20 mouse cellular contexts compared by ENCODE assay signal in the genomic region with DNA sequence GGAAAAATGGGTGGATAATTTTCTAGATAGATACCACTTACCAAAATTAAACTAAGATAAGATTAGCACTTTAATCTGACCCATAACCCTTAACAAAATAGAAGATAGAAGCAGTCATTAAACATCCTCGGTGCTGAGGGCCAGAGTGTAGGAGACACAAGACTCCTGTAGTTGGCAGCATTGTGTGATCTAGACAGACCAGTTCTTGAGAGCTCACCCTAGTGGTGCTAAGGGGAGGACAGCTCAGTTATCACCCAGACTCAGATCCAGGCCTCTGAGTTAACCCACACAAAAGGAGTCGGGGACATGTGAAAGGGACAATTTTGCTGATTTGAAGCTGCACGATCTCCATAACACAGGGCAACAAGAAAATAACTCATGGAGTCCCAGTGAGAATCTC.
DNase-seq lines count a peak whose midpoint lies in the region; ATAC-seq and TF ChIP-seq lines count a peak whose summit lies in the region.
"Had no signal": no experiment of that assay in that cellular context is flagged by ENCODE, and none has a peak within 500 bp of the region (broad histone marks: within the 10 kb centered on the region; RNA-seq: fewer than 3 reads in every experiment).

No protein-coding gene starts in this region.

- 84% methylated on average over 3 of the region's 3 CpGs for WGBS in hindbrain, postnatal 0 days
- 89% methylated on average over 3 of the region's 3 CpGs for WGBS in hindbrain, embryonic 16.5 days
- 84% methylated on average over 3 of the region's 3 CpGs for WGBS in intestine, embryonic 16.5 days

- no peak overlapping the region for H3K4me2 ChIP-seq in hindbrain, postnatal 0 days (ENCODE audit: low read depth, low read length)
- no peak overlapping the region for H3K4me2 ChIP-seq in hindbrain, embryonic 16.5 days (ENCODE audit: low read length)
- no peak overlapping the region for H3K4me2 ChIP-seq in intestine, embryonic 16.5 days (ENCODE audit: low read depth, low read length)
- H3K4me2 ChIP-seq: embryonic facial prominence, embryonic 13.5 days; forebrain, embryonic 12.5 days; heart, embryonic 13.5 days; hindbrain, embryonic 15.5 days had no signal

- TF ChIP-seq EP300 in ES-Bruce4 (IDR thresholded peaks at IDR 0.05; ENCODE audit: insufficient read depth, low read depth, low read length) = no peak

- no peaks in the 10 kb centered on the region for H3K36me3 ChIP-seq in hindbrain, postnatal 0 days (ENCODE audit: insufficient read depth, low read length)
- H3K36me3 ChIP-seq in hindbrain, embryonic 16.5 days (ENCODE audit: control insufficient read depth, insufficient read depth, low read length) = no peaks in the 10 kb centered on the region
- H3K36me3 ChIP-seq in ES-Bruce4 (ENCODE audit: control insufficient read depth, insufficient read depth, low read length, poor library complexity, severe bottlenecking) = no peaks in the 10 kb centered on the region
- H3K36me3 ChIP-seq in intestine, embryonic 16.5 days (ENCODE audit: control insufficient read depth, insufficient read depth, low read length) = no peaks in the 10 kb centered on the region
- H3K36me3 ChIP-seq: embryonic facial prominence, embryonic 13.5 days; forebrain, embryonic 12.5 days; heart, embryonic 13.5 days; hindbrain, embryonic 15.5 days had no signal

- H3K4me3 ChIP-seq in hindbrain, postnatal 0 days (ENCODE audit: low read length) = no peak overlapping the region
- H3K4me3 ChIP-seq in hindbrain, embryonic 16.5 days (ENCODE audit: low read length) = no peak overlapping the region
- H3K4me3 ChIP-seq in ES-Bruce4 (ENCODE audit: low read depth, low read length) = no peak overlapping the region
- no peak overlapping the region for H3K4me3 ChIP-seq in intestine, embryonic 16.5 days (ENCODE audit: low read length)
- H3K4me3 ChIP-seq: embryonic facial prominence, embryonic 13.5 days; forebrain, embryonic 12.5 days; heart, embryonic 13.5 days; hindbrain, embryonic 15.5 days had no signal

- no peaks in the 10 kb centered on the region for H3K9me3 ChIP-seq in hindbrain, postnatal 0 days (ENCODE audit: low read length)
- no peaks in the 10 kb centered on the region for H3K9me3 ChIP-seq in hindbrain, embryonic 16.5 days (ENCODE audit: control insufficient read depth, low read length)
- H3K9me3 ChIP-seq in ES-Bruce4 (replicated peaks; ENCODE audit: control insufficient read depth, insufficient read depth, low read length, poor library complexity, severe bottlenecking) = no peaks in the 10 kb centered on the region
- no peaks in the 10 kb centered on the region for H3K9me3 ChIP-seq in intestine, embryonic 16.5 days (ENCODE audit: control insufficient read depth, low read length)
- H3K9me3 ChIP-seq: embryonic facial prominence, embryonic 13.5 days; forebrain, embryonic 12.5 days; hindbrain, embryonic 15.5 days had no signal

- TF ChIP-seq POLR2A in ES-Bruce4 (IDR thresholded peaks at IDR 0.05; ENCODE audit: insufficient read depth, low read length) = no peak

- 0 out of 2 replicates have a peak, but pooled peaks have one; percentile 4 for TF ChIP-seq CTCF in hindbrain, postnatal 0 days (IDR thresholded peaks at IDR 0.05; ENCODE audit: low read depth)
- peak; percentile 33 for TF ChIP-seq CTCF in ES-Bruce4 (IDR thresholded peaks at IDR 0.05; ENCODE audit: low read depth, low read length)

- no peak overlapping the region for H3K9ac ChIP-seq in hindbrain, postnatal 0 days (replicated peaks; ENCODE audit: low read length)
- H3K9ac ChIP-seq in hindbrain, embryonic 16.5 days (ENCODE audit: low read depth, low read length) = no peak overlapping the region
- no peak overlapping the region for H3K9ac ChIP-seq in ES-Bruce4 (ENCODE audit: low read depth, poor library complexity, severe bottlenecking)
- H3K9ac ChIP-seq in intestine, embryonic 16.5 days (ENCODE audit: low read depth, low read length) = no peak overlapping the region
- H3K9ac ChIP-seq: embryonic facial prominence, embryonic 13.5 days; forebrain, embryonic 12.5 days; heart, embryonic 13.5 days; hindbrain, embryonic 15.5 days had no signal

- no peak overlapping the region for H3K27ac ChIP-seq in hindbrain, postnatal 0 days
- no peak overlapping the region for H3K27ac ChIP-seq in hindbrain, embryonic 16.5 days (ENCODE audit: low read depth, low read length)
- H3K27ac ChIP-seq in ES-Bruce4 (ENCODE audit: insufficient read depth, low read length) = no peak overlapping the region
- no peak overlapping the region for H3K27ac ChIP-seq in intestine, embryonic 16.5 days (ENCODE audit: low read length)
- H3K27ac ChIP-seq: embryonic facial prominence, embryonic 13.5 days; forebrain, embryonic 12.5 days; heart, embryonic 13.5 days; hindbrain, embryonic 15.5 days had no signal

- DNase-seq in hindbrain, postnatal 0 days (ENCODE audit: low spot score) = no peak
- peak; percentile 0 for DNase-seq in 416B (ENCODE audit: low read depth)
- DNase-seq in ZHBTc4 (ENCODE audit: low read depth, low spot score) = peak; percentile 42
- no peak for DNase-seq in gastrocnemius, adult 8-10 months (ENCODE audit: low spot score in 2 of 2)
- DNase-seq: adrenal gland, postnatal 10 days; cerebellum, adult 18-20 months; cerebellum, adult 9-11 months; cerebellum, postnatal 36 days; gastrocnemius, postnatal 25 days; heart, adult 11 months; heart, postnatal 36 days; kidney, adult 2 months had no signal

- ATAC-seq in hindbrain, postnatal 0 days = no peak
- no peak for ATAC-seq in hindbrain, embryonic 16.5 days
- ATAC-seq in intestine, embryonic 16.5 days = no peak
- ATAC-seq: forebrain, embryonic 16.5 days had no signal

- no peaks in the 10 kb centered on the region for H3K27me3 ChIP-seq in hindbrain, postnatal 0 days (ENCODE audit: insufficient read depth, low read length)
- no peaks in the 10 kb centered on the region for H3K27me3 ChIP-seq in hindbrain, embryonic 16.5 days (replicated peaks; ENCODE audit: control insufficient read depth, insufficient read depth, low read length)
- H3K27me3 ChIP-seq in ES-Bruce4 (ENCODE audit: control insufficient read depth, insufficient read depth, low read length, poor library complexity, severe bottlenecking) = no peaks in the 10 kb centered on the region
- H3K27me3 ChIP-seq in intestine, embryonic 16.5 days (replicated peaks; ENCODE audit: control insufficient read depth, insufficient read depth, low read length) = no peaks in the 10 kb centered on the region
- H3K27me3 ChIP-seq: embryonic facial prominence, embryonic 13.5 days; forebrain, embryonic 12.5 days; heart, embryonic 13.5 days; hindbrain, embryonic 15.5 days had no signal

- H3K4me1 ChIP-seq in hindbrain, postnatal 0 days (ENCODE audit: insufficient read depth, low read length) = no peaks in the 10 kb centered on the region
- H3K4me1 ChIP-seq in hindbrain, embryonic 16.5 days (ENCODE audit: control insufficient read depth, insufficient read depth, low read depth, low read length) = no peaks in the 10 kb centered on the region
- no peaks in the 10 kb centered on the region for H3K4me1 ChIP-seq in ES-Bruce4 (ENCODE audit: control insufficient read depth, insufficient read depth, low read length)
- no peaks in the 10 kb centered on the region for H3K4me1 ChIP-seq in intestine, embryonic 16.5 days (ENCODE audit: control insufficient read depth, insufficient read depth, low read length)
- H3K4me1 ChIP-seq: embryonic facial prominence, embryonic 13.5 days; forebrain, embryonic 12.5 days; heart, embryonic 13.5 days; hindbrain, embryonic 15.5 days had no signal

Comparison
In these comparisons a context has a peak if more than half of its experiments do, and no peak if none do; other contexts are left out.
1. DNase-seq: peak in 416B (single experiment) and ZHBTc4 (single experiment); none in hindbrain, postnatal 0 days (single experiment) and gastrocnemius, adult 8-10 months (0 of 2).